Mouse (Mus musculus) lung, embryonic 14.5 days (tissue): ENCODE results near the gene Gm10295. TPM values are rescaled to one million over a fixed set of nuclear protein-coding genes. Genes with fewer than 3 reads are reported as not detected.

ENCODE experiments used
- ATAC-seq: fragments of 200-750 bp; cut with Nextera tagmentation; 2 replicates; pipeline ENCODE4 v1.8.0; 2017; ENCODE audit warnings: mild to moderate bottlenecking, moderate TSS enrichment, moderate library complexity; ENCODE audit not compliant: insufficient read depth
- DNase-seq: peaks from one replicate; pipeline ENCODE4 v3.0.0-alpha.2; 2015
- H3K27ac ChIP-seq: fragments of 300-500 bp; sonication (generic); 2 replicates; pipeline ENCODE4 v1.5.1; 2014; ENCODE audit warnings: low read depth, mild to moderate bottlenecking, moderate library complexity
- H3K27me3 ChIP-seq: fragments of 300-500 bp; sonication (generic); 2 replicates; pipeline ENCODE4 v1.6.1; 2014; ENCODE audit warnings: low read length, control low read depth; ENCODE audit not compliant: insufficient read depth
- H3K36me3 ChIP-seq: fragments of 300-500 bp; sonication (generic); 2 replicates; pipeline ENCODE4 v1.6.1; 2014; ENCODE audit warnings: control low read depth; ENCODE audit not compliant: insufficient read depth
- H3K4me1 ChIP-seq: fragments of 300-500 bp; sonication (generic); 2 replicates; pipeline ENCODE4 v1.6.1; 2014; ENCODE audit warnings: antibody characterized with exemption, control low read depth; ENCODE audit not compliant: insufficient read depth
- H3K4me2 ChIP-seq: fragments of 300-500 bp; sonication (generic); 2 replicates; pipeline ENCODE4 v1.6.1; 2014; ENCODE audit warnings: mild to moderate bottlenecking
- H3K4me3 ChIP-seq: fragments of 300-500 bp; sonication (generic); 2 replicates; pipeline ENCODE4 v1.5.1; 2014; ENCODE audit warnings: low read depth, low read length
- H3K9ac ChIP-seq: fragments of 300-500 bp; sonication (generic); 2 replicates; pipeline ENCODE4 v1.6.1; 2014
- H3K9me3 ChIP-seq: fragments of 300-500 bp; sonication (generic); 2 replicates; pipeline ENCODE4 v1.6.1; 2016; ENCODE audit warnings: low read depth, low read length, control low read depth
- CTCF ChIP-seq: IDR thresholded peaks from 2 replicates; pipeline ENCODE4 v1.5.1; 2016; ENCODE audit warnings: antibody characterized with exemption, low read depth
- WGBS: fragments of 180-500 bp; shearing (Covaris S2); extraction: QIAGEN DNeasy Blood & Tissue Kit; methylation state at CpG from one replicate; pipeline ENCODE4 v1.1.7; 2014; 5-methylcytosine and 5-hydroxymethylcytosine counted together
- polyA plus RNA-seq: library from polyadenylated mRNA; unstranded; fragments of >200 nt; fragmentation: Nextera tagmentation; extraction: Ambion mirVana; gene quantifications from 2 replicates; pipeline ENCODE4 v1.2.1, GENCODE M21; 2014

Gene Gm10295
- polyA plus RNA-seq, 1 experiment from 2014 or later, result not detected

GRCm38 (mm10) chr7:71355596-71355995, 4.3 kb upstream of the Gm10295 start:
- Histone ChIP-seq H3K4me1 (no peaks in the 10 kb centered on the region), H3K9me3 (no peaks in the 10 kb centered on the region), H3K27me3 (no peaks in the 10 kb centered on the region), H3K27ac (no peak overlapping the region), H3K4me2 (no peak overlapping the region), H3K36me3 (no peaks in the 10 kb centered on the region), H3K4me3 (no peak overlapping the region), H3K9ac (no peak overlapping the region)
- ATAC-seq, result peak; percentile 41; the same call in 1 of the 2 replicates
- TF ChIP-seq CTCF, result no peak
- 28% methylated on average over 5 of the region's 5 CpGs for WGBS
- peak; percentile 84 for DNase-seq

GRCm38 (mm10) chr7:71348922-71349321, 2.4 kb downstream of the Gm10295 start:
- no peak overlapping the region for H3K4me3 ChIP-seq
- H3K4me1 ChIP-seq, result no peaks in the 10 kb centered on the region; the same call in 1 of the 2 replicates
- ATAC-seq (no peak; the same call in 1 of the 2 replicates), DNase-seq (peak; percentile 80)
- WGBS, result 49% methylated on average over 9 of the region's 9 CpGs
- no peak for TF ChIP-seq CTCF
- no peaks in the 10 kb centered on the region for H3K36me3 ChIP-seq
- no peak overlapping the region for H3K9ac ChIP-seq
- peak overlapping the region; percentile 23; the same call in 1 of the 2 replicates for H3K4me2 ChIP-seq
- no peak overlapping the region for H3K27ac ChIP-seq
- no peaks in the 10 kb centered on the region for H3K27me3 ChIP-seq
- H3K9me3 ChIP-seq, result no peaks in the 10 kb centered on the region

GRCm38 (mm10) chr7:71324919-71325583, 26.2 kb downstream of the Gm10295 start:
- WGBS, result 22% methylated on average over 11 of the region's 11 CpGs
- Histone ChIP-seq H3K36me3 (no peaks in the 10 kb centered on the region), H3K9me3 (no peaks in the 10 kb centered on the region), H3K27ac (peak overlapping the region; percentile 58), H3K4me1 (0 out of 2 replicates have a peak, but pooled peaks cover 8% of the 10 kb centered on the region), H3K4me3 (no peak overlapping the region), H3K9ac (no peak overlapping the region), H3K27me3 (no peaks in the 10 kb centered on the region), H3K4me2 (peak overlapping the region; percentile 31; the same call in 1 of the 2 replicates)
- ATAC-seq, result peak; percentile 86
- DNase-seq, result peak; percentile 84
- no peak for TF ChIP-seq CTCF

GRCm38 (mm10) chr7:71313148-71313765, 38.0 kb downstream of the Gm10295 start:
- H3K9ac ChIP-seq, result no peak overlapping the region
- no peaks in the 10 kb centered on the region for H3K36me3 ChIP-seq
- peak; percentile 89 for DNase-seq
- H3K4me3 ChIP-seq, result no peak overlapping the region
- H3K4me1 ChIP-seq, result peaks cover 13% of the 10 kb centered on the region; the same call in 1 of the 2 replicates
- H3K27ac ChIP-seq, result peak overlapping the region; percentile 85
- peak; percentile 93 for ATAC-seq
- no peak for TF ChIP-seq CTCF
- no peaks in the 10 kb centered on the region for H3K9me3 ChIP-seq
- no peak overlapping the region; the same call in 1 of the 2 replicates for H3K4me2 ChIP-seq
- WGBS, result 32% methylated on average over 7 of the region's 7 CpGs
- no peaks in the 10 kb centered on the region for H3K27me3 ChIP-seq

- Histone ChIP-seq H3K4me3 (no peak overlapping the region), H3K27me3 (no peaks in the 10 kb centered on the region), H3K36me3 (no peaks in the 10 kb centered on the region), H3K4me2 (peak overlapping the region; percentile 28; the same call in 1 of the 2 replicates), H3K27ac (peak overlapping the region; percentile 85), H3K9ac (no peak overlapping the region; the same call in 1 of the 2 replicates), H3K4me1 (peaks cover 13% of the 10 kb centered on the region; the same call in 1 of the 2 replicates), H3K9me3 (no peaks in the 10 kb centered on the region)
- no peak for TF ChIP-seq CTCF
- 47% methylated on average over 3 of the region's 3 CpGs for WGBS
- peak; percentile 25 for DNase-seq
- ATAC-seq, result no peak
These were observed 38.9 kb downstream of the Gm10295 start for GRCm38 (mm10) chr7:71312375-71312774.

- no peak overlapping the region for H3K9ac ChIP-seq
- ATAC-seq (peak; percentile 46), DNase-seq (peak; percentile 69)
- no peaks in the 10 kb centered on the region for H3K36me3 ChIP-seq
- H3K4me3 ChIP-seq, result no peak overlapping the region
- no peaks in the 10 kb centered on the region for H3K9me3 ChIP-seq
- no peaks in the 10 kb centered on the region for H3K27me3 ChIP-seq
- peaks cover 13% of the 10 kb centered on the region; the same call in 1 of the 2 replicates for H3K4me1 ChIP-seq
- peak overlapping the region; percentile 85; the same call in 1 of the 2 replicates for H3K27ac ChIP-seq
- no peak for TF ChIP-seq CTCF
- WGBS, result 29% methylated on average over 11 of the region's 11 CpGs
- H3K4me2 ChIP-seq, result 0 out of 2 replicates have a peak overlapping the region, but pooled peaks have one; percentile 16
These were observed 39.9 kb downstream of the Gm10295 start for GRCm38 (mm10) chr7:71311411-71311810.

GRCm38 (mm10) chr7:71308051-71308450, 43.2 kb downstream of the Gm10295 start:
- 42% methylated on average over 8 of the region's 8 CpGs for WGBS

More at GRCm38 (mm10) chr7:71308051-71308450, 43.2 kb downstream of the Gm10295 start:
- ATAC-seq (no peak), DNase-seq (peak; percentile 23)
- Histone ChIP-seq H3K27me3 (no peaks in the 10 kb centered on the region), H3K4me1 (peaks cover 8% of the 10 kb centered on the region; the same call in 1 of the 2 replicates), H3K4me2 (no peak overlapping the region), H3K4me3 (no peak overlapping the region), H3K9me3 (no peaks in the 10 kb centered on the region), H3K9ac (no peak overlapping the region), H3K27ac (no peak overlapping the region), H3K36me3 (no peaks in the 10 kb centered on the region)
- TF ChIP-seq CTCF, result no peak
